Mouse (Mus musculus): Measurements from ENCODE around the gene Gm10320.

DNA sequence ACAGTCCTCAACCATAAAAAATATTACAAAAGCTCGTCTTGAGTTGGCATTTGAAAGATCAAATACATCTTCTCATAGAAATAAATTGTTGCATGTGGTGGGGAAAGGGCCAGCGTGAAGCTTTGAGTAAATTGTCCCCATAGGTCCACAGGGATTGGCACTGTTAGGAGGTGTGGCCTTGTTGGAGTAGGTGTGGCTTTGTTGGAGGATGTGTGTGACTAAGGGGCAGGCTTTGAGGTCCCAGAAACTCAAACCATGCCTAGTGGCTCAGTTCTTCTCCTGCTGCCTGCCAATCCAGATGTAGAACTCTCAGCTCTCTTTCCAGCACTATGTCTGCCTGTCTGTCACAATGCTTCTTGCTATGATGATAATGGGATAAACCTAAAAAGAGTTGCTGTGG lies 49.8 kb upstream of the Gm10320 start:
- no peak for TF ChIP-seq POLR2A (IDR thresholded peaks at IDR 0.05; ENCODE audit: low read depth, low read length)
- no peak for TF ChIP-seq CTCF (conservative IDR thresholded peaks at IDR 0.05; ENCODE audit: insufficient read depth, insufficient read length, low read depth, low read length)
